Mouse (Mus musculus) cerebellum, adult 11-12 months (tissue): Measurements from ENCODE around the gene Fbxl8.

Experiments used
- DNase-seq: peaks from one replicate; pipeline ENCODE4 v3.0.0; 2022

Gene Fbxl8

GRCm38 (mm10) chr8:105305211-105306145 is 41.0 kb downstream of the Fbxl8 start, which contains the start of gene Elmo3:
Gene Elmo3 (plus strand): TSS chr8:105305601.
- peak; percentile 85 for DNase-seq

GRCm38 (mm10) chr8:105306146-105306691 is 41.8 kb downstream of the Fbxl8 start:
- DNase-seq: peak; percentile 56

DNA sequence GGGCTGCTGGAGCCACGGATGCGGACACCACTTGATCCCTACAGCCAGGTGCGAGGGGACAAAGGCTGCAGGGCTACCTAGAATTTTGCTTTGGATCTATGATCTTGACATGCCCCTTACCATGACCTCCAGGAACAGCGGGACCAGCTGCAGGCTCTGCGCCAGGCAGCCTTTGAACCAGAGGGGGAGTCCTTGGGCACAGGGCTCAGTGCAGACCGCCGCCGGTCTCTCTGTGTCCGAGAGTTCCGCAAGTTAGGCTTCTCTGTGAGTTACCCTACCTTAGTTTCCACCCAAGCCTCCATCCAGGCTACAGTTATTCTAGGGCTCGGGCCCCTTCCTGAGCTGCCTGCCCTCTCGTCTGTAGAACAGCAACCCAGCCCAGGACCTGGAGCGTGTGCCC is 43.2 kb downstream of the Fbxl8 start:
- DNase-seq: peak; percentile 60

- peak; percentile 69 for DNase-seq
Measured at GRCm38 (mm10) chr8:105308428-105308827, 44.0 kb downstream of the Fbxl8 start.

- DNase-seq: peak; percentile 98
Measured at GRCm38 (mm10) chr8:105309142-105309847, 44.8 kb downstream of the Fbxl8 start.

DNA sequence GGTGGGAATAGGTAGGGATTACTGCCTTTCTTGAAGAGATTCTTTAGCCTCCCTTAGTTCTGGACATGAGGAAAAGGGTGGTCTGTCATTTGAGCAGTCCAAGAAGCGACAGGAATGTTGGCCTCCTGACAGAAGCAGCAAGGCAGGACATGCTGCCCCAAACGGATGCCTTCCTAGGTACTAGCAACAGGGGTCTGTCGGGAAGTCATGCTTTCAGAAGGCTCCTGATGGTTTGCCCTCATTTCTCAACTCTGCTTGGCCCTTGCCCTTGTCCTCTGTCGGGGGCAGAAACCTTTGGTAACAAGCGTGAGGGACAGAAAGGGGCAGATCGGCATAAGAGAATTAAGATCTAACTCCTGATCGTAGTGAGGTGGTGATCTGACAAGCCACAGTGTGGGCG is 45.7 kb downstream of the Fbxl8 start:
- peak; percentile 69 for DNase-seq

DNA sequence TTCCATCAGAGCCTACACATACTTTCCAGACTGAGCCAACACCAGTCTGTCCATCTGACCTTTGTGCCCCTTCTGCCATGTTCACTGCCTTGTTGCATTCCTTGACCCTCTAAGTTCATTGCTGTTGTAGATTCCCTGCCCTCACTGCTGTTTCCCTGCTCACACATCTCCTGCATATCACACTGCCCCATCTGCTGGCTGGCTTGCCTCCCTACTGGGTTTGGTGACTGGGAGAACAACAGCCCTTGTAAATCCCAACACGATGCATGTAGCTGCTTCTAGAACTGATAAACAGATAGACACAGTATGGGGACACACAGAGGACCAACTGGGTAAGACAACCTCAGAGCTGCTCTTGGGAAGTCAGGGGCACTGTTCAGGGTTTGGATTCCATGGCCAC is 47.3 kb downstream of the Fbxl8 start:
- no peak for DNase-seq

- DNase-seq: peak; percentile 70
Measured at GRCm38 (mm10) chr8:105312891-105313481, 48.5 kb downstream of the Fbxl8 start.

GRCm38 (mm10) chr8:105313622-105314402 is 49.4 kb downstream of the Fbxl8 start:
- no peak for DNase-seq

DNA sequence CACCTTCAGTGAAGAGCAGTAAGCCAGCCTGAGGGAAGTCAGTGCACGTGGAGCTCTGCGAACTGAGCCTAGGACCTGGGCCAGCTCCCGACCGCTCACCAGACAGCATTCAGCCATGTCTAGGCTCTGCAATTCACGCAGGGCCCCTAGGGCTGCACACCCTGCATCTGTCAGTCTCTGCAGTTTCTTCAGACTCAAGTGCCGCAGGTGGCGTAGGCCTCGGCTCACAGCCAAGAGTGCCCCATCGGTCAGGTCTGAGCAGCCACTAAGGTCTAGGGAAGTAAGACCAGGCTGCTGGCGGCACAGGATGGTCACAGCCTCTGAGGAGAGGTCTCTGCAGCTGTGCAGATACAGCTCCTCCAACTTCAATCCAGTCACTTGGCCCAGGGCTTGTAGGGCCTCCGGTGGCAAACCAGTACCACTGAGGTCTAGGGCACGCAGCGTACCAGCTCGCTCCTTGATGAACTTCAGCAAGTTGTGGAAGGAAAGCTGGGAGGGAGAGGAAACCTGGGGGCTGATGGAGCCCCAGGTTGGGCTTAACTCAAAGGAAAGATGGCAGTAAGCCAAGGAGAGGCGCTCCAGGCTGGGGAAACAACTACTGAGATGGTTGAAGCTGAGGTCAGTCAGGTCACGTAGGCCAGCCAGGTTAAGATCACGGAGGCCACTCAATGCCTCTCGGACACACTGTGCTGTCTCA is 50.8 kb downstream of the Fbxl8 start:
- DNase-seq: peak; percentile 78

GRCm38 (mm10) chr8:105317941-105318340 is 53.5 kb downstream of the Fbxl8 start:
- DNase-seq: no peak

- no peak for DNase-seq
Measured at GRCm38 (mm10) chr8:105318662-105319190, 54.3 kb downstream of the Fbxl8 start.
